ENCODE assay signal across 19 mouse cellular contexts in genomic region chr7:132683923-132684322, GRCm38 (mm10).
DNase-seq lines count a peak whose midpoint lies in the region; ATAC-seq and TF ChIP-seq lines count a peak whose summit lies in the region.
"Had no signal": no experiment of that assay in that cellular context is flagged by ENCODE, and none has a peak within 500 bp of the region (broad histone marks: within the 10 kb centered on the region; RNA-seq: fewer than 3 reads in every experiment).

No protein-coding gene starts in this region.

- TF ChIP-seq POLR2A in testis, adult 2 months (IDR thresholded peaks at IDR 0.05; ENCODE audit: control insufficient read depth, low read depth, low read length): no peak

- H3K27ac ChIP-seq in testis, adult 2 months (ENCODE audit: control insufficient read depth, insufficient read depth, low read depth, low read length): no peak overlapping the region
- H3K27ac ChIP-seq in midbrain, embryonic 15.5 days: no peak overlapping the region
- H3K27ac ChIP-seq: forebrain, embryonic 15.5 days; hindbrain, embryonic 14.5 days; liver, embryonic 13.5 days had no signal

- WGBS in midbrain, embryonic 15.5 days: 92% methylated on average over 4 of the region's 4 CpGs

- peak overlapping the region; percentile 35; the same call in 1 of the 2 replicates for H3K4me3 ChIP-seq in testis, adult 2 months (ENCODE audit: control insufficient read depth, low read depth, low read length)
- no peak overlapping the region for H3K4me3 ChIP-seq in midbrain, embryonic 15.5 days
- H3K4me3 ChIP-seq: forebrain, embryonic 15.5 days; liver, embryonic 13.5 days had no signal

- no peak overlapping the region for H3K9ac ChIP-seq in midbrain, embryonic 15.5 days
- H3K9ac ChIP-seq: forebrain, embryonic 15.5 days; hindbrain, embryonic 14.5 days; liver, embryonic 13.5 days; lung, embryonic 14.5 days had no signal

- H3K4me1 ChIP-seq in testis, adult 2 months (ENCODE audit: control insufficient read depth, insufficient read depth, low read length): peaks cover 4% of the 10 kb centered on the region
- no peaks in the 10 kb centered on the region for H3K4me1 ChIP-seq in midbrain, embryonic 15.5 days
- H3K4me1 ChIP-seq: forebrain, embryonic 15.5 days had no signal

- no peaks in the 10 kb centered on the region for H3K36me3 ChIP-seq in testis, adult 2 months (ENCODE audit: control insufficient read depth, insufficient read depth, low read length)
- H3K36me3 ChIP-seq in midbrain, embryonic 15.5 days (replicated peaks): no peaks in the 10 kb centered on the region
- H3K36me3 ChIP-seq: forebrain, embryonic 15.5 days; liver, embryonic 13.5 days had no signal

- no peak for TF ChIP-seq CTCF in testis, adult 2 months (IDR thresholded peaks at IDR 0.05; ENCODE audit: control insufficient read depth, insufficient read depth, insufficient replicate concordance, low read depth, low read length)

- no peak overlapping the region for H3K4me2 ChIP-seq in midbrain, embryonic 15.5 days
- H3K4me2 ChIP-seq: forebrain, embryonic 15.5 days; hindbrain, embryonic 14.5 days; liver, embryonic 13.5 days; lung, embryonic 14.5 days; midbrain, embryonic 11.5 days had no signal

- peak; percentile 50 for ATAC-seq in megakaryocyte, adult 5-6 weeks (ENCODE audit: poor library complexity, severe bottlenecking)
- ATAC-seq in midbrain, embryonic 15.5 days (replicated peaks): no peak
- ATAC-seq: forebrain, embryonic 15.5 days had no signal

- peak; percentile 62 for DNase-seq in cerebellum, adult 9-11 months
- DNase-seq in cerebellum, adult 8-10 months: no peak
- no peak for DNase-seq in testis, postnatal 10 days (ENCODE audit: low spot score)
- DNase-seq in brain, adult 2 months (ENCODE audit: low read depth, low spot score): peak; percentile 29
- DNase-seq in liver: no peak
- DNase-seq: B cell, adult 2 months; gastrocnemius, postnatal 25 days; kidney, adult 8-10 months; kidney, postnatal 25 days; liver, embryonic 13.5 days; lung, embryonic 14.5 days; lung, postnatal 4 days; thymus, postnatal 36 days had no signal

- H3K27me3 ChIP-seq in testis, adult 2 months (ENCODE audit: control insufficient read depth, insufficient read depth, low read length): no peaks in the 10 kb centered on the region
- H3K27me3 ChIP-seq in midbrain, embryonic 15.5 days (replicated peaks): no peaks in the 10 kb centered on the region
- H3K27me3 ChIP-seq: forebrain, embryonic 15.5 days; liver, embryonic 13.5 days had no signal

- H3K9me3 ChIP-seq in midbrain, embryonic 15.5 days: no peaks in the 10 kb centered on the region
- H3K9me3 ChIP-seq: forebrain, embryonic 15.5 days; liver, embryonic 13.5 days had no signal

Comparison
In these comparisons a context has a peak if more than half of its experiments do, and no peak if none do; other contexts are left out.
1. DNase-seq: peak in cerebellum, adult 9-11 months (single experiment) and brain, adult 2 months (single experiment); none in cerebellum, adult 8-10 months (single experiment), testis, postnatal 10 days (single experiment) and liver (single experiment).